Mouse (Mus musculus) embryonic fibroblast, embryonic 13.5 days (primary cell): Measurements from ENCODE around the gene 4921524J17Rik.

Experiments
- CTCF ChIP-seq: IDR thresholded peaks from 2 replicates; pipeline ENCODE4 v1.5.1; 2011; ENCODE audit warnings: mild to moderate bottlenecking, control low read depth, low read length, moderate library complexity, borderline replicate concordance; ENCODE audit not compliant: insufficient read depth
- POLR2A ChIP-seq: IDR thresholded peaks from 2 replicates; pipeline ENCODE4 v1.6.1; 2011; ENCODE audit warnings: low read depth, mild to moderate bottlenecking, control low read depth, low read length, moderate library complexity

DNA sequence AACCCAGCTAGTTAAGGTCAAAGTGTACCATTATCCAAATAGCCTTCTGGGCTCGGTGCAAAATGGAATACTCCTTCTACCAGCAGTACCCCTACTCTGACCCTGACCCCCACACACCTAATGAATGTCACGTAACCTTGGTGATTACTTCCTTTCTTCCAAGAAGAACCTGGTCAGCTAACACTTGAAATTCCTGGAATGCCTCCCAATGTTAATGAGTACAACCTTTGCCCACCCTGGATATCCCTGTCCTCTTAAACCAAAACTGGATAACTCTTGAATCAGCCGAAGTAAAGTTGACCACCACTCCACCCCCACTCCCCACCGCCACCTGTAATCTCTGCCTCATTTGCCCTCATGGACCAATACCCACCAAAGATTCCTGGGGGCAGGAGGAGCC is 40.6 kb upstream of the 4921524J17Rik start:
- TF ChIP-seq POLR2A (no peak), CTCF (no peak)
